Comparison of ENCODE assay signal across 27 mouse cellular contexts in the genomic region with DNA sequence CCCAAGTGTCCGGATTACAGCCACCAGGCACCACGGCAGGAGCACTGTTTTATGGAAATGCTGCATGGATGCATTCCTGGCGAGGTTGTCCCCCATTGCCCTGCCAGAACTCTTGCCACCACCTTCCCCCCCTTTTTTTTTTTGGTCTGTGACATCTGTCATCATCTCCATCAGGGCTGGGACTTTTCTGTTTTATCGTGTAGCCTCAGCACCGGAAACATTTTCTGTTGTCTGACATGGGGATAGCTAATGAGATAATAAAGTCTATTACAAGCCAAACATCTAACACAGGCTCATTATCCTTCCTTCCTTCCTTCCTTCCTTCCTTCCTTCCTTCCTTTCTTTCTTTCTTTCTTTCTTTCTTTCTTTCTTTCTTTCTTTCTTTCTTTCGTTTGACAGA.
"Had no signal": no experiment of that assay in that cellular context is flagged by ENCODE, and none has a peak within 500 bp of the region (broad histone marks: within the 10 kb centered on the region; RNA-seq: fewer than 3 reads in every experiment).

No protein-coding gene starts in this region.

- H3K9ac ChIP-seq: limb, embryonic 12.5 days; limb, embryonic 13.5 days; limb, embryonic 15.5 days; liver, embryonic 12.5 days; liver, embryonic 13.5 days; liver, embryonic 14.5 days; liver, embryonic 15.5 days; liver, postnatal 0 days; lung, embryonic 14.5 days; lung, embryonic 15.5 days; midbrain, embryonic 12.5 days; midbrain, embryonic 13.5 days; midbrain, embryonic 15.5 days had no signal

- H3K27me3 ChIP-seq: limb, embryonic 12.5 days; limb, embryonic 13.5 days; limb, embryonic 15.5 days; liver, embryonic 12.5 days; liver, embryonic 13.5 days; liver, embryonic 15.5 days; lung, embryonic 15.5 days; megakaryocyte, embryonic 14.5 days; midbrain, embryonic 12.5 days; midbrain, embryonic 13.5 days; midbrain, embryonic 15.5 days had no signal

- H3K27ac ChIP-seq: limb, embryonic 10.5 days; limb, embryonic 12.5 days; limb, embryonic 13.5 days; limb, embryonic 15.5 days; liver, embryonic 12.5 days; liver, embryonic 13.5 days; liver, embryonic 14.5 days; liver, embryonic 15.5 days; lung, embryonic 15.5 days; macrophage; midbrain, embryonic 10.5 days; midbrain, embryonic 12.5 days; midbrain, embryonic 13.5 days; midbrain, embryonic 15.5 days had no signal

- H3K4me1 ChIP-seq: liver, embryonic 15.5 days; lung, embryonic 15.5 days; midbrain, embryonic 10.5 days; midbrain, embryonic 12.5 days; midbrain, embryonic 13.5 days; midbrain, embryonic 15.5 days had no signal

- H3K4me3 ChIP-seq: limb, embryonic 10.5 days; limb, embryonic 12.5 days; limb, embryonic 13.5 days; limb, embryonic 15.5 days; liver, embryonic 12.5 days; liver, embryonic 13.5 days; liver, embryonic 15.5 days; lung, embryonic 15.5 days; megakaryocyte, embryonic 14.5 days; midbrain, embryonic 10.5 days; midbrain, embryonic 12.5 days; midbrain, embryonic 13.5 days; midbrain, embryonic 15.5 days; myocyte had no signal

- H3K36me3 ChIP-seq: limb, embryonic 10.5 days; limb, embryonic 12.5 days; limb, embryonic 13.5 days; limb, embryonic 15.5 days; liver, embryonic 12.5 days; liver, embryonic 13.5 days; liver, embryonic 15.5 days; lung, embryonic 15.5 days; midbrain, embryonic 10.5 days; midbrain, embryonic 12.5 days; midbrain, embryonic 13.5 days; midbrain, embryonic 15.5 days had no signal

- DNase-seq: left cerebral cortex, postnatal 4 days; liver; liver, embryonic 13.5 days; liver, postnatal 0 days; lung, adult 18-20 months; lung, adult 2 months; lung, embryonic 14.5 days; lung, postnatal 10 days; lung, postnatal 14 days; lung, postnatal 36 days; lung, postnatal 4 days; midbrain, embryonic 14.5 days had no signal

- H3K9me3 ChIP-seq: limb, embryonic 10.5 days; limb, embryonic 12.5 days; limb, embryonic 15.5 days; liver, embryonic 12.5 days; liver, embryonic 13.5 days; liver, embryonic 15.5 days; lung, embryonic 15.5 days; megakaryocyte, embryonic 14.5 days; midbrain, embryonic 10.5 days; midbrain, embryonic 12.5 days; midbrain, embryonic 13.5 days; midbrain, embryonic 15.5 days had no signal
